Mouse (Mus musculus): ENCODE data around the gene Robo4.

The Robo4 gene

GRCm38 (mm10) chr9:37400585-37400984 lies 1.1 kb upstream of the Robo4 start:
- in situ Hi-C loops (cut with MboI, MseI): loop anchor here (25.0 kb wide), 1 partner anchor 537 kb away; no protein-coding TSS in a partner anchor

GRCm38 (mm10) chr9:37402501-37402900 lies 804 bp downstream of the Robo4 start:
- in situ Hi-C loops (cut with MboI, MseI): loop anchor here (25.0 kb wide), 1 partner anchor 535 kb away; no protein-coding TSS in a partner anchor

- in situ Hi-C loops (cut with MboI, MseI): loop anchor here (25.0 kb wide), 1 partner anchor 534 kb away; no protein-coding TSS in a partner anchor
Measured at GRCm38 (mm10) chr9:37403011-37403410, 1.3 kb downstream of the Robo4 start.

GRCm38 (mm10) chr9:37406372-37406771 lies 4.7 kb downstream of the Robo4 start:
- in situ Hi-C loops (cut with MboI, MseI): loop anchor here (25.0 kb wide), 1 partner anchor 531 kb away; no protein-coding TSS in a partner anchor

DNA sequence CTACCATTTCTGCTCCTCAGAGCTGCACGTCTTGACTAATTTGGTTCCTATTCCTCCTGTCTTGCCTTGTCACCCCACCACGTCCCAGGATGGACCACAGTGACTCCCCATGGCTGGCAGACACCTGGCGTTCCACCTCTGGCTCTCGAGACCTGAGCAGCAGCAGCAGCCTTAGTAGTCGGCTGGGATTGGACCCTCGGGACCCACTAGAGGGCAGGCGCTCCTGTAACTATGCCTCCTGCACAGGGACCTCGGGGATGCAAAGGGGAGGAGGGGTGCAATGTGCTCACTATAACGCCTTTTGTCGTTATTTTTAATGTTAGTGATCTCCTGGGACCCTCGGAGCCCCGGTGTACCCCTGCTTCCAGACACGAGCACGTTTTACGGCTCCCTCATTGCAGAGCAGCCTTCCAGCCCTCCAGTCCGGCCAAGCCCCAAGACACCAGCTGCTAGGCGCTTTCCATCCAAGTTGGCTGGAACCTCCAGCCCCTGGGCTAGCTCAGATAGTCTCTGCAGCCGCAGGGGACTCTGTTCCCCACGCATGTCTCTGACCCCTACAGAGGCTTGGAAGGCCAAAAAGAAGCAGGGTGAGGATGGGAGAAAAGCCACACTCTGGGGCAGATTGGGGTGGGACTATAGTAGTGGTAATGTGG lies 6.3 kb downstream of the Robo4 start:
- in situ Hi-C loops (cut with MboI, MseI): loop anchor here (25.0 kb wide), 1 partner anchor 529 kb away; no protein-coding TSS in a partner anchor

DNA sequence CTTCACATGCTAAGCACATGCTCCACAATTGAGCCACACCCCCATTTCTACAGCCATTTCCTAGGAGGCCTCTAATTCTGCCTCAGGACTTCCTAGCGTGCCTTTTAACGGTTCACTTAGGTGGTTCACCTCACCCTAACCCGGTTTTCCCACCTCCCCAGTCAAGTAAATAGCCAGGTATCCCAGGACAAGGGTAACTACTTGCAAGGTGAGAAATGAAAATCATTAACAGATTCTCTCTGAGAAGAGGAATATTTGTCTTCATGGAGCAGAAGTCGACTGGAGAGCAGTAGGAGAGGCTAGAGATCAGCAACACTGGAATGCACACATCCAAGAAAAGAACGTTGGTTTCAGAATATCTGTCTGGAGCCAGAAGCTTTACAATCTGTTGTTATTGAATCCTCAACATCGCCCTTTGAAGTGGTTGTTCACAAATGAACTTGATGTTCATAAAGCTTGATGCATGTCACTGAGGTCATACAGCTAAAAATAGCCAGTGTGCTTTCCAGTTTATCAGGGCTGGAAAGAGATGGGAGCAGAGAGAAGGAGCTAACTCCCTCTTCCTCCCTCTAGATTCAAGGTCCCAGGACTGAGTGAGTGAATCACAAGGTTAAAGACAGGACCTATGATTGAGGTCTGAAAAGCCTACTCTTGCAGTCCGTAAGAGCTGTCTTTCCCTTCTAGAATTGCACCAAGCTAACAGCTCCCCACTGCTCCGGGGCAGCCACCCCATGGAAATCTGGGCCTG lies 8.2 kb downstream of the Robo4 start:
- in situ Hi-C loops (cut with MboI, MseI): loop anchor here (10.0 to 25.0 kb wide), 2 partner anchors 527 to 1765 kb away; no protein-coding TSS in a partner anchor

GRCm38 (mm10) chr9:37412989-37413388 lies 11.3 kb downstream of the Robo4 start:
- in situ Hi-C loops (cut with MboI, MseI): loop anchor here (10.0 to 25.0 kb wide), 2 partner anchors 524 to 1762 kb away; no protein-coding TSS in a partner anchor

DNA sequence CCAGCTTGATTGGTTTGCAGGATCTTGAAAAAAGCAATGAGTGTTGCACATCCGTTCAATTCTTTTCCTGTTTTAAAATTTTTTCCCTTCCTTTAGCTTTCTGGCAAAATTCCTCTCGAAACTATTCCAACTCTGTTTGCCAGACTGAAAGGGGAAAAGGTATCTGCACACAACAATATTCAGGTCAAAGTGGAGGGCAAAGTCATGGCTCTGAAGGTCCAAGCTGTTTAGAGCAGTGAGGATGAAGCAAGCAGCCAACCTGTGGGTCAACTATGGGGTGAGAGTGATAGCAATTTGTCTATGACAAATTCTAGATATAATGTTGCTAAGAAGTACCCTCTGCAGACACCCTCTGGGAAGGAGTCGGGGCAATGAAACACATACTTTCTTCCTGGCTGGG lies 13.0 kb downstream of the Robo4 start:
- in situ Hi-C loops (cut with MboI, MseI): loop anchor here (10.0 to 25.0 kb wide), 2 partner anchors 523 to 1760 kb away; no protein-coding TSS in a partner anchor

DNA sequence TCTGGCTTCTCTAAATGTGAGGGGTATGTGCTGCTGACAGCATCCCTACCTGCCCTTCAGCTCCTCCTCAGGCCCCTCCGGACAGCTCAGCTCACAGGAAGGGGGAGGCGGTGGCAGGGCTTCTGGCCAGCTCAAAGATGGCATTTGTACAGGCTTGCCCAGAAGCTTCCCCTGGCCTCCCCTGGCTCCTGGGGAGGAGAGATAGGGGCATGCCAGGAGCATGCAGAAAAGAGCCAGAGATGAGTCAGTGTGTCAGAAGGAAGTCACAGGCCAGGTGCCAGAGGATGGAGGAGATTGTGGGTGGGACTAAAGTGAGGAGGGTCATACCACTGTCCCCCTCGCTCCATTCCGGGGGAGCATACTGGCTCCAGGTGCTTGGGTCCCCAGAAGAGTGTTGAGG lies 17.1 kb downstream of the Robo4 start:
- in situ Hi-C loops (cut with MboI, MseI): loop anchor here (10.0 to 25.0 kb wide), 2 partner anchors 519 to 1756 kb away; no protein-coding TSS in a partner anchor

- in situ Hi-C loops (cut with MboI, MseI): loop anchor here (5.0 to 25.0 kb wide), 2 partner anchors 197 to 517 kb away; no protein-coding TSS in a partner anchor
Measured at GRCm38 (mm10) chr9:37420676-37421075, 19.0 kb downstream of the Robo4 start.

GRCm38 (mm10) chr9:37421239-37421638 lies 19.5 kb downstream of the Robo4 start:
- in situ Hi-C loops (cut with MboI, MseI): loop anchor here (5.0 to 25.0 kb wide), 2 partner anchors 196 to 516 kb away; no protein-coding TSS in a partner anchor

DNA sequence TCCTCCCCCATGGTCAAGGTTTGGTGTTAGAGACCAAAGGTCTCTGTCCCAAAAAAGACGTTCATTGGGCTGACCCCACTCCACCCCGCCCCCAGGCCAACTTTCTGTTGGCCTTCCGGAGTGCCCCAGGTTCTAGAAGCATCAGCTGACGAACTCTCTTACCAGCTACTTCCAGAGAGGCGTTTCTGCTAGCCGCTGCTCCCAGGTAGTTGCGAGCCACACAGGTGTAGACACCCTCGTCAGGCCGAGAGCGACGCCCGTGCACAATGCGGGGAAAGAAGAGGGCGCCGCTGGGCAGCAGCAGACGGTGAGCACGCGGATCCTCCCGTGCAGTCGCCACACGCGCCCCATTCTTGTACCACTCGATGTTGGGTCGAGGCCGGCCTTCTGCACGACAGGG lies 27.6 kb downstream of the Robo4 start:
- in situ Hi-C loops (cut with MboI, MseI): loop anchor here in 1 of 2 experiments (5.0 kb wide), 1 partner anchor 193 kb away; no protein-coding TSS in a partner anchor

GRCm38 (mm10) chr9:37430582-37430981 lies 28.9 kb downstream of the Robo4 start:
- in situ Hi-C loops (cut with MboI, MseI): no loop called here

DNA sequence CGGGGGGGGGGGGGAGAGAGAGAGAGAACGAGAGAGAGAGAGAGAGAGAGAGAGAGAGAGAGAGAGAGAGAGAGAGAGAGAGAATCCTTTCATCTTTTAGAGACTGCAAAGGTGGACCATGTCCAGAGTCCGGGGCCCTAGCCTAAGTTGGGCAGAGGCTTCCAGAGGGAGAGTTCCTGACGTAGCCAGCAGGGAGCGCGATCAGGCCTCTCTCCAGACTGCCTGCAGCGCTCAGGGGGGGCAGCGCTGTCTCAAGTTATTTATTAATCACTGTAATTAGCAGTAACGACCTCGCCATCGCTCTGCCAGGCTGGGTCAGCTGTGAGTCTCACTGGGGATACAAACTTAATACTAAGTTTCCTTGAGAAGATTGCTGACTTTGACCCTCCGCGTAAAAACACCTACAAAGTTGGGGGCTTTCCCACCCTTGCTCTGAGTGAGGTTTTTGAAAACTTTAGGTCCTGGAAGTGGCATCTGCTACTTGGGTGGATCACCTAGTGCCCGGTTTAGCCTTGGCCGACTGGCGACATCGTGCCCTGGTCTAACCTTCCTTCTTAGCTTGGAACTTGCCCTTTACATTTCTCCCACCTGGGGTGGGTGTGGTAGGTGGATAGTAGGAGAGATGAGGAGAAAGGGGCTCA lies 30.4 kb downstream of the Robo4 start:
- in situ Hi-C loops (cut with MboI, MseI): no loop called here

GRCm38 (mm10) chr9:37432720-37433421 lies 31.2 kb downstream of the Robo4 start, which contains the start of gene Robo3:
TSS of gene Robo3 (minus strand) at chr9:37433246.
- in situ Hi-C loops (cut with MboI, MseI): no loop called here

DNA sequence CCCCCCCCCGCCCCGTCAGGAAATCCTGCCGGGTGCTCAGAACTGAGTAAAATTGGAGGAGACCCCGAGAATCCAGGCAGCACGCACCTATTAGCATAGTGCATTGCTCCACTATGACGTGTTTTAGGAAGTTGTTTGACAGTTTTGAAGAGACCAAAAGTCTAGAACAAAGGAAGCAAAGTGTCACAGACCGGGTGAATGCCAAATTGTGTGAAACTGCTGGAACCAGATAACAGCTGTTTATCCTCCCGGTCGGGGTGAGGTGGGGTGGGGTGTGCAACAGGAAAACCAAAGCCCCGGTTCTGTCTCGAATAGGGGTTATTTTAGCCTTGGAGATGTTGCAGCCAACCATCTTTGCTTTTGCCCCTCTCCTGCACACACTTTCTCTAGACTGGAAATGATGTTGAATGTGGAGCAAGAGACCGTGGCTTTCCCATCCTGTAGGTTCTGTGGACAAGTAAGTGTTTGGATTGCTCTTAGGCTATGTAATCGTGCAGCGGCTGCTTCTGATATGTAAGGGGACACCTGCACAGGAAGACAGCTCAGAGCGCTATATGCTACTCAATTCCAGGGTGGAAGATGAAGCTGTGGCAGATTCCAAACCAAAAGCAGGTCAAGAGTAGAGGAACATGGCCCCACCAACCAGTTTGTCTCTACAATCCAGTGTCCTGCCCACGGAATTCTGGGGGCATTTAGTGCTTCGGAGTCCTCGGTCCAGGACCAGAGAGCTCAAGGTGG lies 32.3 kb downstream of the Robo4 start:
- in situ Hi-C loops (cut with MboI, MseI): no loop called here

DNA sequence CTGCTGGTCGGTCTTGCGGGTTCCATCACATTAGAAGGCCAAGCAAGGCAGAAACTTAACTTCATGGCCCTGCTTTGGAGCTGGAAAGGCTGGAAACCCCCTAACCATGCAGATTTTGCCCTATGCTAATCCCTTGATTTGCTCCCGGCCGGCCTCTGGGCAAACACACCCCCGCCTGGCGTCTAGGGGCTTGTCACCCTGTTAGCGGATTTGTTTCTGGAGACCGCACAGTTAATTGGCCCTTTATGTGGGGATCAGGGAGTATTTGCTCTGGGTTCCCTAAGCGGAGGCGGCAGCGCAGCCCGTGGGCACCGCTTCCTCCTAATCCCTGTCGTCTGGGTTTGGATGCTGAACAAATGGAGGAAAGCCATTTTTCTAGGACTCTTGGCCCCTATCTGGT lies 33.2 kb downstream of the Robo4 start:
- in situ Hi-C loops (cut with MboI, MseI): no loop called here

- in situ Hi-C loops (cut with MboI, MseI): no loop called here
Measured at GRCm38 (mm10) chr9:37435616-37436015, 33.9 kb downstream of the Robo4 start.

GRCm38 (mm10) chr9:37437772-37438735 lies 36.4 kb downstream of the Robo4 start:
- in situ Hi-C loops (cut with MboI, MseI): no loop called here
